Mouse (Mus musculus) erythroblast, embryonic 14.5 days (primary cell): ENCODE results near the gene Rabep1. TPM values are rescaled to one million over a fixed set of nuclear protein-coding genes. Genes with fewer than 3 reads are reported as not detected.

Source experiments
- H3K27me3 ChIP-seq: 2 replicates; pipeline ENCODE4 v1.6.1; 2012; ENCODE audit warnings: inconsistent platforms; ENCODE audit not compliant: control insufficient read depth
- H3K36me3 ChIP-seq: 2 replicates; pipeline ENCODE4 v1.6.1; 2012; ENCODE audit warnings: mild to moderate bottlenecking, inconsistent platforms; ENCODE audit not compliant: control insufficient read depth
- H3K4me1 ChIP-seq: 2 replicates; pipeline ENCODE4 v1.6.1; 2012; ENCODE audit warnings: inconsistent platforms; ENCODE audit not compliant: control insufficient read depth
- H3K4me3 ChIP-seq: replicated peaks from 2 replicates; pipeline ENCODE3; 2012; ENCODE audit warnings: moderate library complexity, mild to moderate bottlenecking, inconsistent platforms
- H3K9me3 ChIP-seq: 2 replicates; pipeline ENCODE4 v1.6.1; 2012; ENCODE audit warnings: low read length, inconsistent platforms, mixed read lengths; ENCODE audit not compliant: control insufficient read depth
- GATA1 ChIP-seq: IDR thresholded peaks from 2 replicates; pipeline ENCODE4 v1.6.1; 2012; ENCODE audit warnings: low read length, inconsistent platforms, mixed read lengths
- TAL1 ChIP-seq: IDR thresholded peaks from 3 replicates; pipeline ENCODE4 v1.6.1; 2012; ENCODE audit warnings: low read length, inconsistent platforms, mixed read lengths
- polyA plus RNA-seq: library from polyadenylated mRNA; stranded (reverse); fragments of >175 nt; gene quantifications from 2 replicates; pipeline ENCODE4 v1.2.3, GENCODE M21; 2012

The Rabep1 gene
- polyA plus RNA-seq, 1 experiment, result 0.42 TPM

- TF ChIP-seq TAL1, result no peak
- no peak for TF ChIP-seq GATA1
- no peaks in the 10 kb centered on the region for H3K27me3 ChIP-seq
- no peaks in the 10 kb centered on the region for H3K9me3 ChIP-seq
- no peaks in the 10 kb centered on the region for H3K4me1 ChIP-seq
- H3K36me3 ChIP-seq, result peaks cover 97% of the 10 kb centered on the region
- no peak overlapping the region for H3K4me3 ChIP-seq
Measured at GRCm38 (mm10) chr11:70954711-70955110, 110.1 kb downstream of the Rabep1 start.

DNA sequence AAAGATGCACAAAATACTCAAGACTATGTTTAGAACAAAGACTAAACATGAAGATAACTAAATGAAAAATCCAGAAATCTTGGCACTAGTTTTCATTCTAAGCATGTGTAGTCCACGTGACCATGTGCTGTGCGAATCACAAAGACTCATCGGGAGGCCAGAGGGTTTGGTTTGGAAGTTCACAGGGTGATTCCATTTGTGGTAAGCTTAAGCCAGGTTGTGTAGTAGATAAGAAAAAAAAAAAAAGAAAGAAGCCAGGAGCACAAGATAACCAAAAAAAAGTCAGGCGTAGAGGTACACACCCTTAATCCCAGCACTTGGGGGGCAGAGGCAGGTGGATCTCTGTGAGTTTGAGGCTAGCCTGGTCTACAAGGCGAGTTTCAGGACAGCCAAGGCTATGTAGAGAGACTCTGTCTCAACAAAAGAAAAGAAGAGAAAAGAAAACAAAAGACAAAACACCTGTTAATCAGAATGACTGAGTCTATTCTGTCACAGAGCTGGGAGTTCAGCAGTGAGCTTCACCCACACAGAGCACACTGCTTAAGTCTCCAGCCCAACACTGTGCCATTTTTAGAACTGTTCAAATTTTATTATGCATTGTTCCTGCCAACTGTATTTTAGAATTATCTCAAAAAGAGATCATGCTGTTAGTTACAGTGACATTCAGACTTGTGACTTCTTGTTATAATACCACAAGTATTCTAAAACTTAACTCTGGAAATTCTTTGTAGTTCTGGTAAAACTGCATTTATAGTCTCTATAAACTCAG, 116.4 kb downstream of the Rabep1 start:
- Histone ChIP-seq H3K36me3 (peaks cover 96% of the 10 kb centered on the region), H3K9me3 (no peaks in the 10 kb centered on the region), H3K4me3 (no peak overlapping the region), H3K4me1 (peaks cover 17% of the 10 kb centered on the region), H3K27me3 (no peaks in the 10 kb centered on the region)
- TF ChIP-seq TAL1, result no peak
- no peak for TF ChIP-seq GATA1

DNA sequence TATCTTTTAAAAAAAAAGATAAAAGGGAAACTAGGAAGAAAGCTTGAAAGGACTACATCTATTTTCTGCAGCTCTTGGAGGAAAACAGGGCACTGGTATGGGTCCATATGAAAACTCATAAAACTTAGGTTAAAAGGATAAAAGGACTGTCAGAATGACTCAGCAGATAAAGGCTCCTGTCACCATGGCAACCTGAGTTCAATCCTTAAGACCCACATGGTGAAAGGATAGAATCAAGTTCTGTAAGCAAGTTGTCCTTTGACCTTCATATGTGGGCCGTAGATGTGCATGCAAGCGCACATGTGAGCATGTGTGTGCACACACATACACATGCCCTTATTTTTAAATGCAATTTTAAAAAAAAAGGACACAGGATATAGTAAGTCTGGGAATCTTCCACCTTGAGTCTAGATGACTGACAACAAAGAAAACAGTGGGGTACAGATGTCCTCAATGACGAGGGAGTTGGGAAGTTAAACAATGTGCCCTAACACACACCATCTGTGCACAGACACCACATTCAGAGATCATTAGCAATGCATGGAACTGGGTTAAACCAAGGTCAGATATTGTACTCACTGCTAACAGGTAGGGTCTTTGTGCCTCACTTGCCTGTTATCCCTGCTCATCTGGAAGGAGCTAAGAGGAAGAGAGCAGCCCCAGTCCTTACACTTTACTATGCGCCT, 119.8 kb downstream of the Rabep1 start:
- peaks cover 80% of the 10 kb centered on the region for H3K36me3 ChIP-seq
- H3K4me1 ChIP-seq, result peaks cover 33% of the 10 kb centered on the region
- no peaks in the 10 kb centered on the region for H3K27me3 ChIP-seq
- no peak for TF ChIP-seq GATA1
- no peak for TF ChIP-seq TAL1
- H3K4me3 ChIP-seq, result no peak overlapping the region
- no peaks in the 10 kb centered on the region for H3K9me3 ChIP-seq

- no peaks in the 10 kb centered on the region for H3K9me3 ChIP-seq
- peaks cover 63% of the 10 kb centered on the region for H3K36me3 ChIP-seq
- H3K4me3 ChIP-seq, result peak overlapping the region; percentile 83
- H3K27me3 ChIP-seq, result no peaks in the 10 kb centered on the region
- no peak for TF ChIP-seq GATA1
- TF ChIP-seq TAL1, result no peak
- peaks cover 57% of the 10 kb centered on the region for H3K4me1 ChIP-seq
Measured at GRCm38 (mm10) chr11:70969271-70969794, 124.8 kb downstream of the Rabep1 start.

GRCm38 (mm10) chr11:70969821-70970559, 125.4 kb downstream of the Rabep1 start, which contains the start of the genes Nup88 and Rpain:
Gene Nup88, minus strand, starts transcription at chr11:70969973.
Gene Rpain, plus strand, starts transcription at chr11:70970213.
- peak within 1 kb of the TSS; percentile 83 for H3K4me3 ChIP-seq
- TF ChIP-seq GATA1 (no peak), TAL1 (no peak)
- peaks cover 60% of the 10 kb centered on the region for H3K4me1 ChIP-seq
- H3K9me3 ChIP-seq, result no peaks in the 10 kb centered on the region
- H3K27me3 ChIP-seq, result no peaks in the 10 kb centered on the region
- peaks cover 63% of the 10 kb centered on the region for H3K36me3 ChIP-seq

DNA sequence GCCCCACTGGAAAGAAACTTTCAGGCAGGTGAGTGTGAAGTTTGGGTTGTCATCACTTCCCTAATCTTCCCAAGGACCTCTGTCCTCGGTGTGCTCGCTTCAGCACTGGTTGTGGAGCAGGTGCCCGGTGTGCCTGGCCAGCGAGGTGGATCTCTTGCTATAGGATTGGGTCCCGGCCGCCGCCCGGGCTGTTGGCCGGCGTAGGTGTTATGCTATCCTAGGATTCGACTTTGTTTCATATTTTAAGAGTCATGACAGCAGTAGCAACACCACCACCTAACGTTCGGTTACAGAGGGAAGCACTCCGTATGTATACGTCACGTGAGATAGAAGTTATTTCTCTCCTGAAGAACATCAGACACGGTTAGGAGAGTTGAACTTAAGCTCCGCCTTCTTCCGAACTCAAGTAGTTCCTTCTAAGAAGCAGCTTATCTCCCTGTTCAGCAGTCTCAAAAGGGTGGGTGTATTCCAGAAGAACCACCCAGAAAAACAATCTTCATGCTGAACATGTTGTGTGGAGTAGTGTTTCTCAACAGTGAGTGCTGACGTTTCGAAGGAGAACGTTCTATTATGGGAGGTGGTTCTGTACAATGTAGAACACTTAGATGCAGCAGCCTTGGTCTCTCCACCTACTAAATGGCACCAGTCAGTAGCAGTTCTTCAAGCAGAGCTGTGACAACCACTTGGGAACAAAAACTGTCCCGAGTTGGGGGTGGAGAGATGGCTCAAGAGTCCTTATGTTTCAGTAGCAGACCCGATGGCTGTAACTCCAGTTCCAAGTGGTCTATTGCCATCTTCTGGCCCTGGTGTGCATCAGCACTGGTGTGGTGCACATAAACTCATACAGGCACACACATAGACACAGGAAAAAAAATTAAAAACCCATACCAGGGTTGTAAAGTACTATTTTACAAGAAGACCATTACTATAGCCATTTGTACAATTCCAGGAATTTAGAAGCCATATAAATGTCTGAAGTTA, 126.3 kb downstream of the Rabep1 start:
- no peaks in the 10 kb centered on the region for H3K27me3 ChIP-seq
- H3K9me3 ChIP-seq, result no peaks in the 10 kb centered on the region
- H3K4me1 ChIP-seq, result peaks cover 67% of the 10 kb centered on the region
- peaks cover 63% of the 10 kb centered on the region for H3K36me3 ChIP-seq
- TF ChIP-seq TAL1 (peak; percentile 43; the same call in 1 of the 3 replicates), GATA1 (peak; percentile 72)
- peak overlapping the region; percentile 83 for H3K4me3 ChIP-seq

- Histone ChIP-seq H3K4me1 (peaks cover 70% of the 10 kb centered on the region), H3K36me3 (peaks cover 69% of the 10 kb centered on the region), H3K27me3 (no peaks in the 10 kb centered on the region), H3K9me3 (no peaks in the 10 kb centered on the region), H3K4me3 (peak overlapping the region; percentile 83)
- no peak for TF ChIP-seq TAL1
- no peak for TF ChIP-seq GATA1
Measured at GRCm38 (mm10) chr11:70972586-70972985, 128.0 kb downstream of the Rabep1 start.

DNA sequence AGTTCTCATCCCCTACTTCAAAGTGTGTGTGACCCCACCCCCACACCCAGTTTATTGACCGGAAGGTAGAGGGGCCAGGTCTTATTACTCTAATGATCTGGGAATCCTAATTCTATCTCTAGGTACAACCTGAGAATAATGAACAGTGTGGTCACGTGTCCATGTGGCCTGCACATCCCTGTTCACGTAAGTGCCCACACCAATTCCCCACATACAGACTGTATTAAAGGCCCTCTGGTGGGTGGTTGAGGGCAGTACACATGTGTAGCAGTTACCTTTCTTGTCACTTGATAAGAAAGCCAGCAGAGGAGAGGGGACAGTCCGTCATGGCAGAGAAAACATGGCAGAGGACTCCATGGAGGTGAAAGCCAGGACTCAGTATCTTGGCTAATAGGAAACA, 129.4 kb downstream of the Rabep1 start:
- no peak overlapping the region for H3K4me3 ChIP-seq
- peaks cover 76% of the 10 kb centered on the region for H3K36me3 ChIP-seq
- no peaks in the 10 kb centered on the region for H3K27me3 ChIP-seq
- H3K9me3 ChIP-seq, result no peaks in the 10 kb centered on the region
- no peak for TF ChIP-seq TAL1
- no peak for TF ChIP-seq GATA1
- H3K4me1 ChIP-seq, result peaks cover 62% of the 10 kb centered on the region
